Mouse (Mus musculus) ES-Bruce4 (cell line): Measurements from ENCODE around the gene S1pr3. TPM values are rescaled to one million over a fixed set of nuclear protein-coding genes. Genes with fewer than 3 reads are reported as not detected.
A peak's percentile ranks its signal among the peaks of the same experiment; 100 is the strongest.

Experiments
- H3K27ac ChIP-seq: 2 replicates; pipeline ENCODE4 v1.5.1; 2012; ENCODE audit warnings: low read length, inconsistent platforms; ENCODE audit not compliant: insufficient read depth
- H3K27me3 ChIP-seq: 2 replicates; pipeline ENCODE4 v1.6.1; 2012; ENCODE audit warnings: mild to moderate bottlenecking, low read length, inconsistent platforms; ENCODE audit not compliant: control insufficient read depth, poor library complexity, insufficient read depth, severe bottlenecking
- H3K36me3 ChIP-seq: 2 replicates; pipeline ENCODE4 v1.6.1; 2012; ENCODE audit warnings: inconsistent platforms, mild to moderate bottlenecking, low read length, moderate library complexity; ENCODE audit not compliant: control insufficient read depth, poor library complexity, insufficient read depth, severe bottlenecking
- H3K4me1 ChIP-seq: one replicate; pipeline ENCODE4 v1.8.1; 2011; ENCODE audit warnings: low read length; ENCODE audit not compliant: control insufficient read depth, insufficient read depth
- H3K4me3 ChIP-seq: 2 replicates; pipeline ENCODE4 v1.5.1; 2011; ENCODE audit warnings: low read depth, mild to moderate bottlenecking, low read length
- H3K9ac ChIP-seq: 2 replicates; pipeline ENCODE4 v1.6.1; 2012; ENCODE audit warnings: low read depth, mild to moderate bottlenecking, inconsistent platforms; ENCODE audit not compliant: poor library complexity, severe bottlenecking
- H3K9me3 ChIP-seq: replicated peaks from 2 replicates; pipeline ENCODE4 v1.6.1; 2012; ENCODE audit warnings: mild to moderate bottlenecking, low read length, inconsistent platforms; ENCODE audit not compliant: control insufficient read depth, poor library complexity, insufficient read depth, severe bottlenecking
- CTCF ChIP-seq: IDR thresholded peaks from one replicate; pipeline ENCODE4 v1.8.1; 2011; ENCODE audit warnings: low read depth, low read length
- EP300 ChIP-seq: IDR thresholded peaks from 2 replicates; pipeline ENCODE4 v1.6.1; 2011; ENCODE audit warnings: low read depth, low read length; ENCODE audit not compliant: insufficient read depth
- POLR2A ChIP-seq: IDR thresholded peaks from one replicate; pipeline ENCODE4 v1.8.1; 2011; ENCODE audit warnings: low read length; ENCODE audit not compliant: insufficient read depth
- polyA plus RNA-seq: library from polyadenylated mRNA; stranded (reverse); fragments of >200 nt; gene quantifications from 2 replicates; pipeline ENCODE4 v1.2.4, GENCODE M21; 2011; ENCODE audit warnings: low read depth; ENCODE audit not compliant: missing spikeins, insufficient read depth, insufficient read length

S1pr3 gene
- polyA plus RNA-seq, 1 experiment = 0.97 TPM

DNA sequence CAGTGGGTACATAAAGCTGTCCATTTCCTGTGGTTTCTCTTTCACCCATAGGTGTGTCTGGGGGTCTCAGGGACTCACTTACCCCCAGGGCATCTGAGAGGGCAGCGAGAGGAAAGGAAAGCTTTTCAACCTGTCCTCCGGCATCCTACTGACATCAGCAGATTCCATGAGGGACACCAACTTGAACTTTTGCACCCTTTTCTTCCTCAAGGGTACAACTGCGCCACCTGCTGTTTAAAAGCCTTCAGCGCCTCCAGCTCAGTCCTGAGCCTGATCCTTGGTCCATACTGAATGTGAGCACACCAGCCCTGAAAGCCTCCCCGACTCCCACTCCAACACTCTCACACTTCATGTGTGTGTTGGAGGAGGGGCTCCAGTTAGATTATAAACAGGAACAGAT lies 16.2 kb downstream of the S1pr3 start:
- no peak overlapping the region for H3K4me3 ChIP-seq
- H3K27me3 ChIP-seq = no peaks in the 10 kb centered on the region
- no peak overlapping the region for H3K9ac ChIP-seq
- no peaks in the 10 kb centered on the region for H3K9me3 ChIP-seq
- no peaks in the 10 kb centered on the region for H3K36me3 ChIP-seq
- H3K4me1 ChIP-seq = no peaks in the 10 kb centered on the region
- TF ChIP-seq POLR2A (no peak), CTCF (peak; percentile 76), EP300 (no peak)
- no peak overlapping the region for H3K27ac ChIP-seq

- TF ChIP-seq EP300 (no peak), POLR2A (no peak), CTCF (no peak)
- Histone ChIP-seq H3K9me3 (no peaks in the 10 kb centered on the region), H3K4me1 (no peaks in the 10 kb centered on the region), H3K4me3 (no peak overlapping the region), H3K9ac (no peak overlapping the region), H3K36me3 (no peaks in the 10 kb centered on the region), H3K27ac (no peak overlapping the region), H3K27me3 (no peaks in the 10 kb centered on the region)
Observed at GRCm38 (mm10) chr13:51425662-51426443, 17.4 kb downstream of the S1pr3 start.

DNA sequence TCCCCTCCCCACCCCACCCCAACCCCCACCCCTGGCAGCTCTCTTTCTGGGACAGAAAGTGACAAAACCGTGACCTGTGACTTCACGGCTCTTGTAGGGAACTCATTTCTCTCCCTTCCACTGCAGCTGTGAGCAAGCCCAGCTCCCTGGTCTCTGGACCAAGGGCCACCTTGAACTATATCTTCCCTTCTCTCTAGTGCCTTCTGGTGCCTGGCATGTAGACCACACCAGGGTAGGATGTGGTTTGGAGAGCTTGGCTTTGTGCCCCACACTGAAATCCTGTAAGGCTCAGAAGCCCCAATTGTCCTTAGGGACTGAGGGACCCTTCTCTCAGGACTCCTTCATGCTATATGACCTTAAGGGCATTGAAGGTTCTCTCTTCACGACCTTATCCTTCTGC lies 24.9 kb downstream of the S1pr3 start:
- Histone ChIP-seq H3K36me3 (no peaks in the 10 kb centered on the region), H3K9me3 (no peaks in the 10 kb centered on the region), H3K27me3 (no peaks in the 10 kb centered on the region), H3K4me3 (no peak overlapping the region), H3K27ac (no peak overlapping the region), H3K4me1 (no peaks in the 10 kb centered on the region), H3K9ac (no peak overlapping the region)
- TF ChIP-seq EP300 = no peak
- no peak for TF ChIP-seq POLR2A
- TF ChIP-seq CTCF = no peak

DNA sequence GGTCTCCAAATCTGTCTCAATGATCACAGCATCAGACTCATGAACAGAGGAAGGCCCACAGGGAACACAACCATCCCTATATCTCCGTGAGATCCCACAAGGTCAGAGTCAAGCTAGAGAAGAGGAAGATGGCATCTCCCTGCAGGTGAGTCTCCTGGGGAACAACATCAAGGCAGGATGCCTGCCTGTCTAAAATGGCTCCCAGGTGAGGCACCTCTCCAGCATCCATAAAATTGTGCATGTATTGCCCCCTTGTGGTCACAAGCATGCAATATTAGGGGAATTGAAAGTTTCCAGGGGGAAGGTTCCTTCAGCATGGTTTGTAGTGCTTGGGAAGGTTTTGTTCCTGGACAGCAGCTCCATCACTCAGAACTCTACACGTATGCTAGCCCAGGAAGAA lies 26.0 kb downstream of the S1pr3 start:
- Histone ChIP-seq H3K36me3 (no peaks in the 10 kb centered on the region), H3K9ac (no peak overlapping the region), H3K4me1 (no peaks in the 10 kb centered on the region), H3K9me3 (peaks cover 5% of the 10 kb centered on the region), H3K27ac (no peak overlapping the region), H3K4me3 (no peak overlapping the region), H3K27me3 (no peaks in the 10 kb centered on the region)
- TF ChIP-seq CTCF (peak; percentile 30), EP300 (no peak)

DNA sequence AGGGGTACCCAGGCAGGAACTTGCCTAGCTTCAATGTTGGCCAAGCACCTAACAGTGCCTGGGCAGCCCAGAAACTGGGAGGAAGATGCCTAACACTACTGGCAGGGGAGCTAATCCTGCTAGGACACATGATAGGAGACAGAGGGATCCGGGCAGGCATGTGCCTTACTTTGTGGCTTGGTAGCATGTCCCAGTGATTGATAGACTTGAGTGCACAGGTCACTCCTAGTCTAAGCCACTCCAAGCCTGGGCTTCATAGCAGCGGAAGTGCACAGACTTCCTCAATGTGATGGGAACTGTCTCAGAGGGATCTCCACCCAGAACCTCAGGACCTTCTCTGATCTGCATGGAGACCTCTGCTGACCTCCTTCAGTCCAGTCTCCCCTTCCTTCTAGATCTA lies 26.7 kb downstream of the S1pr3 start:
- Histone ChIP-seq H3K4me3 (no peak overlapping the region), H3K36me3 (no peaks in the 10 kb centered on the region), H3K9me3 (peaks cover 5% of the 10 kb centered on the region), H3K9ac (no peak overlapping the region), H3K4me1 (no peaks in the 10 kb centered on the region), H3K27ac (no peak overlapping the region), H3K27me3 (no peaks in the 10 kb centered on the region)
- TF ChIP-seq POLR2A (no peak), EP300 (no peak), CTCF (no peak)
